Mouse (Mus musculus): ENCODE measurements at regions not wholly inside any gene's neighbourhood (a gene's known extent, or its start where the extent isn't known, plus 50 kb on each side); places are given as distances from the start of the nearest gene placed in this dataset.

- DNase-seq: no peak
Observed at GRCm38 (mm10) chr5:119235884-119236283, 434.6 kb upstream of the Tbx3 start.

GRCm38 (mm10) chr5:119246824-119247223 lies 423.6 kb upstream of the Tbx3 start:
- DNase-seq: peak in 1 of 2 experiments; percentile 35

- no peak for DNase-seq
Observed at GRCm38 (mm10) chr5:119248626-119249025, 421.8 kb upstream of the Tbx3 start.

GRCm38 (mm10) chr5:119249124-119249718 lies 421.2 kb upstream of the Tbx3 start:
- DNase-seq: no peak

- peak in 1 of 2 experiments; percentile 16 for DNase-seq
Observed at GRCm38 (mm10) chr5:119251311-119252047, 419.0 kb upstream of the Tbx3 start.

- peak; percentile 62 to 67 for DNase-seq
Observed at GRCm38 (mm10) chr5:119257374-119258120, 412.9 kb upstream of the Tbx3 start.

GRCm38 (mm10) chr5:119258831-119259230 lies 411.6 kb upstream of the Tbx3 start:
- DNase-seq: no peak

- DNase-seq: peak; percentile 78 to 84
Observed at GRCm38 (mm10) chr5:119265149-119265890, 405.1 kb upstream of the Tbx3 start.

- DNase-seq: no peak
Observed at GRCm38 (mm10) chr5:119271234-119271852, 399.1 kb upstream of the Tbx3 start.

GRCm38 (mm10) chr5:119273203-119273602 lies 397.3 kb upstream of the Tbx3 start:
- no peak for DNase-seq

- no peak for DNase-seq
Observed at GRCm38 (mm10) chr5:119273615-119274014, 396.9 kb upstream of the Tbx3 start.

- no peak for DNase-seq
Observed at GRCm38 (mm10) chr5:119274817-119275494, 395.5 kb upstream of the Tbx3 start.

GRCm38 (mm10) chr5:119280146-119280545 lies 390.3 kb upstream of the Tbx3 start:
- DNase-seq: no peak

GRCm38 (mm10) chr5:119289808-119290207 lies 380.7 kb upstream of the Tbx3 start:
- no peak for DNase-seq

- no peak for DNase-seq
Observed at GRCm38 (mm10) chr5:119292323-119292722, 378.1 kb upstream of the Tbx3 start.

- no peak for DNase-seq
Observed at GRCm38 (mm10) chr5:119292889-119293288, 377.6 kb upstream of the Tbx3 start.

- peak in 1 of 2 experiments; percentile 12 for DNase-seq
Observed at GRCm38 (mm10) chr5:119299311-119299710, 371.2 kb upstream of the Tbx3 start.

- peak in 1 of 2 experiments; percentile 6 for DNase-seq
Observed at GRCm38 (mm10) chr5:119300106-119300505, 370.4 kb upstream of the Tbx3 start.

GRCm38 (mm10) chr5:119301539-119301938 lies 368.9 kb upstream of the Tbx3 start:
- DNase-seq: peak; percentile 5 to 26

- DNase-seq: no peak
Observed at GRCm38 (mm10) chr5:119304721-119305120, 365.7 kb upstream of the Tbx3 start.

GRCm38 (mm10) chr5:119307768-119308167 lies 362.7 kb upstream of the Tbx3 start:
- DNase-seq: no peak

Measured in cerebellum, postnatal 14 days (tissue).